Mouse (Mus musculus) heart, embryonic 16.5 days (tissue): Measurements from ENCODE around the gene Hoxa6. TPM values are rescaled to one million over a fixed set of nuclear protein-coding genes. Genes with fewer than 3 reads are reported as not detected.

Experiments used
- ATAC-seq: fragments of 200-750 bp; cut with Nextera tagmentation; replicated peaks from 2 replicates; pipeline ENCODE4 v1.8.0; 2017; ENCODE audit warnings: moderate number of reproducible peaks; ENCODE audit not compliant: insufficient read depth, low FRiP score; ENCODE audit errors: extremely low read depth
- H3K27ac ChIP-seq: fragments of 300-500 bp; sonication (generic); 2 replicates; pipeline ENCODE4 v1.5.1; 2014; ENCODE audit warnings: mild to moderate bottlenecking, low read length, control low read depth, moderate library complexity
- H3K27me3 ChIP-seq: fragments of 300-500 bp; sonication (generic); 2 replicates; pipeline ENCODE4 v1.6.1; 2014; ENCODE audit warnings: low read length, mixed read lengths; ENCODE audit not compliant: control insufficient read depth, insufficient read depth
- H3K36me3 ChIP-seq: fragments of 300-500 bp; sonication (generic); 2 replicates; pipeline ENCODE4 v1.6.1; 2014; ENCODE audit not compliant: control insufficient read depth, insufficient read depth
- H3K4me1 ChIP-seq: fragments of 300-500 bp; sonication (generic); 2 replicates; pipeline ENCODE4 v1.6.1; 2014; ENCODE audit warnings: low read length, mixed read lengths; ENCODE audit not compliant: control insufficient read depth, insufficient read depth
- H3K4me2 ChIP-seq: fragments of 300-500 bp; sonication (generic); 2 replicates; pipeline ENCODE4 v1.6.1; 2014; ENCODE audit warnings: low read depth, mild to moderate bottlenecking, control low read depth, low read length
- H3K4me3 ChIP-seq: fragments of 300-500 bp; sonication (generic); 2 replicates; pipeline ENCODE4 v1.5.1; 2014; ENCODE audit warnings: mild to moderate bottlenecking, control low read depth, low read length
- H3K9ac ChIP-seq: fragments of 300-500 bp; sonication (generic); 2 replicates; pipeline ENCODE4 v1.6.1; 2014; ENCODE audit warnings: low read length, control low read depth
- H3K9me3 ChIP-seq: fragments of 300-500 bp; sonication (generic); replicated peaks from 2 replicates; pipeline ENCODE4 v1.6.1; 2016; ENCODE audit warnings: low read length; ENCODE audit not compliant: control insufficient read depth
- WGBS: fragments of 180-500 bp; shearing (Covaris S2); extraction: QIAGEN DNeasy Blood & Tissue Kit; methylation state at CpG from one replicate; pipeline ENCODE4 v1.1.7; 2014; 5-methylcytosine and 5-hydroxymethylcytosine counted together
- polyA plus RNA-seq: library from polyadenylated mRNA; unstranded; fragments of >200 nt; fragmentation: Nextera tagmentation; extraction: Ambion mirVana; gene quantifications from 2 replicates; pipeline ENCODE4 v1.2.1, GENCODE M21; 2015

Hoxa6 gene
- polyA plus RNA-seq, 1 experiment from 2014 or later: not detected

- no peak overlapping the region for H3K27ac ChIP-seq
- H3K36me3 ChIP-seq: no peaks in the 10 kb centered on the region
- H3K4me3 ChIP-seq: peak overlapping the region; percentile 5
- no peak overlapping the region for H3K9ac ChIP-seq
- ATAC-seq: peak; percentile 64; the same call in 1 of the 2 replicates
- peaks cover 4% of the 10 kb centered on the region for H3K4me1 ChIP-seq
- H3K27me3 ChIP-seq: peaks cover 96% of the 10 kb centered on the region
- H3K4me2 ChIP-seq: peak overlapping the region; percentile 35
- 1% methylated on average over 37 of the region's 37 CpGs for WGBS
- no peaks in the 10 kb centered on the region for H3K9me3 ChIP-seq
These were observed 2.8 kb upstream of the Hoxa6 start for GRCm38 (mm10) chr6:52211170-52211935.

DNA sequence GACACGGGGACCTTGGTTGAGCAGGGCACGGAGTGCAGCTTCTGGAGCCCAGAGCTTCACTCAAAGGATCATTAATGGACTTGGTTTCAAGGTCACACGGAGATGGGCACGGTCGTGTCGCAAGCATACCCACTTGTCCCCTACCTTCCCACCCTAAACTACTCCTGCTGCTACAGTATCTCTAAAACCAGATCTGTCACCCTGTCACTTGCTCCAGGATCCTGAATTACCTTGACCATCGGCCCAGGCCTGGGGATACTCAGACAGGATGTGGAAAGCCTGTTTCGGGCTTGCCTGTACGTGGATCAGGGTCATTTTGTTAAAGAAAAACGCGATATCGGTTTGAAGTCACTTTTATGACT lies 1.1 kb upstream of the Hoxa6 start:
- no peak overlapping the region for H3K9ac ChIP-seq
- no peak overlapping the region for H3K4me3 ChIP-seq
- peaks cover 4% of the 10 kb centered on the region for H3K4me1 ChIP-seq
- H3K27me3 ChIP-seq: peaks cover 95% of the 10 kb centered on the region
- no peak for ATAC-seq
- WGBS: 16% methylated on average over 12 of the region's 12 CpGs
- H3K4me2 ChIP-seq: no peak overlapping the region
- H3K9me3 ChIP-seq: no peaks in the 10 kb centered on the region
- H3K36me3 ChIP-seq: no peaks in the 10 kb centered on the region
- H3K27ac ChIP-seq: no peak overlapping the region

- no peak for ATAC-seq
- H3K4me3 ChIP-seq: peak overlapping the region; percentile 28
- no peak overlapping the region for H3K9ac ChIP-seq
- 15% methylated on average over 18 of the region's 18 CpGs for WGBS
- H3K36me3 ChIP-seq: no peaks in the 10 kb centered on the region
- H3K4me1 ChIP-seq: peaks cover 5% of the 10 kb centered on the region
- H3K9me3 ChIP-seq: no peaks in the 10 kb centered on the region
- no peak overlapping the region for H3K27ac ChIP-seq
- H3K27me3 ChIP-seq: peaks cover 95% of the 10 kb centered on the region
- H3K4me2 ChIP-seq: peak overlapping the region; percentile 54
These were observed 554 bp upstream of the Hoxa6 start for GRCm38 (mm10) chr6:52208868-52209684.

GRCm38 (mm10) chr6:52207684-52207976 lies 892 bp downstream of the Hoxa6 start:
- H3K9ac ChIP-seq: no peak overlapping the region
- H3K9me3 ChIP-seq: no peaks in the 10 kb centered on the region
- H3K4me2 ChIP-seq: no peak overlapping the region
- H3K27ac ChIP-seq: no peak overlapping the region
- peaks cover 84% of the 10 kb centered on the region for H3K27me3 ChIP-seq
- no peak for ATAC-seq
- H3K36me3 ChIP-seq: no peaks in the 10 kb centered on the region
- no peak overlapping the region for H3K4me3 ChIP-seq
- H3K4me1 ChIP-seq: peaks cover 3% of the 10 kb centered on the region; the same call in 1 of the 2 replicates

DNA sequence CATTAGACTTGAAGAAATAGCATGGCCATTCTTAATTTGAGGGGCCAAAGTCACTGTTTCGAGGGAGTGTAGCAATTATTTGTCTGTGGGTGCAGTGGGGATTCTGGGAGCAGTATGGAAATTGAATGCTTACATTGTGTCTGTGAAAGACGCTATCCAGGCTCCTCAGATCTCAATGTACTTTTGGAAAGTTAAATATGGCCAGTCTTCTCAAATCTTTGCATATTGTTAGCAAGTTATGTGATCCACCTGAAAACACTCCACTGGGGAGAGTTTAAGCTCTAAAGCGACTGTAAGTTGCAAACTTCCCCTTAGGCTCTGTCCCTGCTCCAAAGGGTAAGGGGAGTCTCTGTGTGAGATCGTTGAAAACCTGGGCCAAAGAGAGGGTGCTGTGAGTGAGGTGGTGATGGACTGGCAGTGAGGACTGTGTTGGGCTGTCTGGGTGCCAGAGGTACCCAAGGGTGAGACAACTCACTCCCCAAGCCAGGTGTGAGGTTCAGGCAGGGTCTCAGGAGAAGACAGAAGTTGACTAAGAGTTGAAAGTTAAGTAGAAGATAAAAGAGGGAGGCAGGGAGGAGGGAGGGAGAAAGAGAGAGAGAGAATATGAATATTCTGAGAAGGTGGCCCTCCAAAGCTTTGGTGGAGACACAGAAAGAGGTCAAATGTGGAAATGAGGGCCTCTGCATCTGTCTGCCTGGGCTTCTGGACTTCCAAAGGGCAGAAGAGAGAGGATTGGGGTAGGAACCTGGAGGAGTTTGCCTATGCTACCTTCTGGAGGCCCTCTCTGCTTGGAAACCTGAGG lies 1.4 kb downstream of the Hoxa6 start:
- Histone ChIP-seq H3K9me3 (no peaks in the 10 kb centered on the region), H3K4me2 (no peak overlapping the region), H3K4me3 (no peak overlapping the region), H3K9ac (no peak overlapping the region), H3K36me3 (no peaks in the 10 kb centered on the region), H3K4me1 (peaks cover 3% of the 10 kb centered on the region; the same call in 1 of the 2 replicates), H3K27ac (no peak overlapping the region), H3K27me3 (peaks cover 82% of the 10 kb centered on the region)
- no peak for ATAC-seq
- 18% methylated on average over 4 of the region's 4 CpGs for WGBS

DNA sequence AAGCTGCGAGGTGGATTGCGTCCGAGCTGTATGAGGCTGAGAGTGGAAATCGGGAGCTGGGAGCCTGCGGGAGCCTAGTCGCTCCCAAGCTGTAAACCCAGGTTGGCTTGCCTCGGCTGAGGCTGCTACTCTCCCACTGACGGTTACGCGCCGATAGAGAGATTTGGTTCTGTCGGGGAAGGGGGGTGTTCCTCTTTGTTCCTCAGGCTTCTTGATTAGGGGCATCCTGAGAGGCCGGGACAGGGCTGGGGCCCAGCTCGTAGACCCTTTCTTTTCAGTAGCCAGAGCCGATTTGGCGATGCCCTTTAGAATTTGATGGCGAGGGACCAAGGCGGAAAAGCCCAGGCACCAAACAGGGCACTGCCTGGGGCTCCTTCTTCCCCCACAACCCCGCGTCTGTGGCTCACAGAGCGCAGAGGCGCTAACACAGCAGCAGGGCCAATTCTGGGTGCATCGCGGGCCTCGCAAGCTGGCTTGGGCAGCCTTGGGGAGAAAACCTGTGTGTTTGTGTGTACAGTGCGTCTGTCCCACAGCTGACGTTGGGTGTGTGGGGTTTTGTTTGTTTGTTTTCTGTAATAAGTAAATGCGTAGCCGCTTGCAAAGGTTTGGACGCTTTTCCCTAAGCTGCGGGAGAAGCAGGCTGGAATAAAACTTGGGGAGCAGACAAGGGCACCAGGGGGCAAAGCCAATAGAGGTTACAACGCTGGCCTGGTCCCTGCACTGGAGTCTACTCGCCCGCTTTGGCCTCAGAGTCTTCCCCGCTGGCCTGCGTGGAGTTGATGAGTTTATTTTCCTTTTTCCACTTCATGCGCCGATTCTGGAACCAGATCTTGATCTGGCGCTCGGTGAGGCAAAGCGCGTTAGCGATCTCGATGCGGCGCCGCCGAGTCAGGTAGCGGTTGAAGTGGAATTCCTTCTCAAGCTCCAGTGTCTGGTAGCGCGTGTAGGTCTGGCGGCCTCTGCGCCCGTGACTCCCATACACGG lies 2.6 kb downstream of the Hoxa6 start:
- Histone ChIP-seq H3K36me3 (no peaks in the 10 kb centered on the region), H3K4me3 (peak overlapping the region; percentile 5; the same call in 1 of the 2 replicates), H3K27me3 (peaks cover 80% of the 10 kb centered on the region), H3K9me3 (no peaks in the 10 kb centered on the region), H3K9ac (no peak overlapping the region), H3K4me2 (no peak overlapping the region), H3K4me1 (peaks cover 3% of the 10 kb centered on the region; the same call in 1 of the 2 replicates), H3K27ac (no peak overlapping the region)
- no peak for ATAC-seq
- 10% methylated on average over 55 of the region's 55 CpGs for WGBS

DNA sequence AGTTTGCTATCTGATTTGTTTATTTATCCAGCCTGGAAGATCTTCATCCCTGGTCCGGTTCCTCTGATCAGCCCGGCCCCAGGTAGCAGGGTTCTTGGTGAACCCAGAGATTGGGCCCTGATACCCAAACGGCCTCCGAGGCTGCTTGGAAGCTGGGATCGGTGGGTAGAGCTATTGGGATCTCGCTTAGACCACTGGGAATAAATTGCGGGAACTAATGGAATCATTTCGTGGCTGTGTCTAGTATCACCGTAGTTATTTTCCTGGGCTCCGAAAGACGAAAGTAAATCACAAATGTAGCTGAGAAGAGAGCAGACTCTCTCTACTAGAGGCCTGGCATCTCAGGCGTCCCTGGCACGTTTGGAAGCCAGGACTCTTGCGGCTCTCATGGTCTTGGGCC lies 3.3 kb downstream of the Hoxa6 start:
- Histone ChIP-seq H3K9me3 (no peaks in the 10 kb centered on the region), H3K9ac (no peak overlapping the region), H3K27me3 (peaks cover 81% of the 10 kb centered on the region), H3K4me1 (peaks cover 3% of the 10 kb centered on the region; the same call in 1 of the 2 replicates), H3K27ac (no peak overlapping the region), H3K4me3 (no peak overlapping the region), H3K36me3 (no peaks in the 10 kb centered on the region), H3K4me2 (no peak overlapping the region)
- ATAC-seq: no peak
- 16% methylated on average over 14 of the region's 14 CpGs for WGBS

DNA sequence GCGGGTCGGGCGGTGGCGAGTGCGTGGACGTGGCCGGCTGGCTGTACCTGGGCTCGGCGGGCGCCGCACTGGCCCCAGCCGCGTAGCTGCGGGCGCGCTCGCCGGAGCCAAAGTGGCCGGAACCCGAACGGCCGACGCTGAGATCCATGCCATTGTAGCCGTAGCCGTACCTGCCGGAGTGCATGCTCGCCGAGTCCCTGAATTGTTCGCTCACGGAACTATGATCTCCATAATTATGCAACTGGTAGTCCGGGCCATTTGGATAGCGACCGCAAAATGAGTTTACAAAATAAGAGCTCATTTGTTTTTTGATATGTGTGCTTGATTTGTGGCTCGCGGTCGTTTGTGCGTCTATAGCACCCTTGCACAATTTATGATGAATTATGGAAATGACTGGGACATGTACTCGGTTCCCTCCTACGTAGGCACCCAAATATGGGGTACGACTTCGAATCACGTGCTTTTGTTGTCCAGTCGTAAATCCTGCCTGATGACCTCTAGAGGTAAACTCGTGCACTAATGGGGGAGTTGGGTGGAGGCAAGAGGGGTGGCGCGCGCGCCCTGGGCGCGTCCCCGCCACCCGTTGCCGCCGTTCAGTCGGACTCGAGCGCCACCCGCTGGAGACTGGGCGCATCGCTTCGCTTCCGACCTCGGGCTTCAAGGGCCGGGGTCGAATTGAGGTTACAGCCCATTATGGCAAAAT lies 4.3 kb downstream of the Hoxa6 start, which contains the start of gene Hoxa5:
Hoxa5 (minus strand) TSS at position 538 of the 703 bp plus-strand sequence.
- Histone ChIP-seq H3K4me1 (peaks cover 3% of the 10 kb centered on the region; the same call in 1 of the 2 replicates), H3K4me2 (peak within 1 kb of the TSS; percentile 56), H3K36me3 (no peaks in the 10 kb centered on the region), H3K27me3 (peaks cover 79% of the 10 kb centered on the region), H3K9ac (peak within 1 kb of the TSS; percentile 56), H3K27ac (no peak within 1 kb of the TSS; the same call in 1 of the 2 replicates), H3K9me3 (no peaks in the 10 kb centered on the region), H3K4me3 (peak within 1 kb of the TSS; percentile 45)
- 1% methylated on average over 65 of the region's 65 CpGs for WGBS
- ATAC-seq: 0 out of 2 replicates have a peak, but pooled peaks have one; percentile 37
